Mouse (Mus musculus): ENCODE results near the gene Cib2. TPM values are rescaled to one million over a fixed set of nuclear protein-coding genes. Genes with fewer than 3 reads are reported as not detected.

Cib2 gene
- total RNA-seq, 2 experiments from 2014 or later = 18.7 to 19.6 TPM

DNA sequence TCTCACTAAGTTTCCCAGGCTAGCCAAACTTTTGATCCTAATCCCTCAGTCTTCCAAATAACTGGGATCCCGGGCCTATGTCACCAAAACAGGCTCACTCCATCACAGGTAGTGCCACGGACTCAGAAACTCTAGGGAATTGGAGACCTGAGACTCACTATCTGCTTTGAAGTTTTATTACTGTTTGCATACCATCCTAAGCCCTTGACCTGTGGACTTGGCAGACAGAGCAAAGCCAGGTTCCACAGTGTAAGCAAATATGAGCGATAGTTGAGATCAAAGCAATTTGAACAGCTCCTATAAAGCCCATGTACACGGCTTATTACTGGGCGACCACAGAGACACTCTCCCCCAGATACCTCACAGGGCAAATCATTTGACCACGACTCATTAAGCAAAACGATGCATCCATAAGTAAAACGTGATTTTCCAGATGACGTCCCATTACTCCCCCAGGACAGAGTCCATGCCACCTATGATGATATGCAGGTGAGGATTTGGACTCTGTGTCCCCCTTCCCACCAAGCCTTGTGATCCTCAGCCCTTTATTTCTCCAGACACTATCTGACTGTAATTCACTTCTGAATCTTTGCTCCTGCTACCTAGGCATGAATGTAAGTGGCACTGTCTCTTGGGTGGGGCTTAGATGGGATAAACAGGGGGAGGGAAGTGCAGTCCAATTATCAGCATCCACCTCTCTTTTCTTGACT is 11.3 kb upstream of the Cib2 start:
- no peak overlapping the region for H3K4me3 ChIP-seq
- no peak for DNase-seq (ENCODE audit: low spot score in 2 of 2)
- H3K27ac ChIP-seq = no peak overlapping the region
- no peak for TF ChIP-seq CTCF (conservative IDR thresholded peaks at IDR 0.05)

DNA sequence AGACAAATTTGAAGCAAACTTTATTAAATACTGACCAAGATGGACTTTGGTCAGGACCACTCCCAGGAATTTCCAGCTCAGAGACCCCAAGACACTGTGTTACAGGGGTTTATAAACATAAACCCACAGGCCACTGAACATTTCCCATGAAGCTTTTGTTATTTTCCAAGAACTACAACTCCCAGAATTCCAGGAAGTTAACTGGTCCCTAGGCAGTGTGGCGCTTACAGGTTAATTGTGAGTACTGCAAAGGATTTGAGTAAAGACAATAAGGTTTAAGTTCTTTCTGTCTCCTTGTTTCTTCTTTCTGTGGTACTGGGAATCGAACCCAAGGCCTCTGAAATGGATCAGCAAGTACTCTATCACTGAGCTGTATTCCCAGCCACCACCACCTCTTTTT is 8.7 kb upstream of the Cib2 start:
- Histone ChIP-seq H3K4me3 (no peak overlapping the region), H3K27ac (no peak overlapping the region)
- peak; percentile 58 for TF ChIP-seq CTCF (conservative IDR thresholded peaks at IDR 0.05)
- DNase-seq (ENCODE audit: low spot score in 2 of 2) = no peak

DNA sequence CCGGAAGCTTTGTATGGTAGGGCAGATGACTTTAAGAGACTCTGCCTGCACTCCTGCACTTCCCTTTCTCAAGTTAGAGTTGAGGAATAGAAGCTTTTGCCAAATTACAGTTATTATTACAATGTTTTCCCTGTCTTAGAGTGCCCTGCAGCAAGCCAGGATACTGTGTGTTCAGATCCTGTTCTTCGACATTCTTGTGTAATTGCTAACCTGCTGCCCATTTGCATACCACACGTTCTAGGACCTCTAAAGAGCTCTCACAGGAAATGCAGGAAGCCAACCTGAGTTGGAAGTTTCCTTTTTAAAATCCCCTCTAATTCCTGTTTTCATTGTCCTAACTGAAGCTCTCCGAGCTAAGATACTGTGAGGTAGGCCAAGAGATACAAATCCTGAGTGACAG is 6.9 kb upstream of the Cib2 start:
- TF ChIP-seq CTCF (conservative IDR thresholded peaks at IDR 0.05) = no peak
- DNase-seq (ENCODE audit: low spot score in 2 of 2) = no peak
- Histone ChIP-seq H3K27ac (no peak overlapping the region), H3K4me3 (no peak overlapping the region)

DNA sequence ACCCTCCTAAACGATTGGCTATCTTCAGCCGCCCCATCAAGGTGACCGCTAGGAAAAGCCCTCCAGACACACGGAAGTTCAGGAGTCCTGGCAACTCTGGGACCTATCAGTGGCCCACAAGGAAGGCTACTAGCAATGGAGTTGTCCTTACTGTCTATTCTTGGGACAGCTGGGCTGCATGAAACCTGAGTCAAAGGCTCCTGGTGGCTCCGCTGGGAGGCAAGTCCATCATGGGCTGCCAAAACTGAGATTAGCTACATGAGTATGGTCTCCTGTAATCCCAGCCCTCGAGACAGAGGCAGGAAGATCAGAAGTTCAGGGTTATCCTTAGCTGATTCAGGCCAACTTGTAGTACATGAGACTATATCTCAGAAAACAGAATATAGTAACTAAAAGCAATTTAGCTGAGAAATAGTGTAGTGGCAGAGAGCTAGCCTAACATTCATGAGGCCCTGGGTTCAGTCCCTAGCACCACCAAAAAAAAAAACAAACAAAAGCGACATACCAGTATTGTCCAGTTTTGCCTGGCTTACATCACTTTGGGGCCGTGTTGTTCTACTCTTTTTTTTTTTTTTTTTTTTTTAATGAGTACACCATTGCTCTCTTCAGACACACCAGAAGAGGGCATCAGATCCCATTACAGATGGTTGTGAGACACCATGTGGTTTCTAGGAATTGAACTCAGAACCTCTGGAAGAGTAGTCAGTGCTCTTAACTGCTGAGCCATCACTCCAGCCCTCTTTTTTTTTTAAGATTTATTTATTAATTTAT is 998 bp upstream of the Cib2 start:
- DNase-seq (ENCODE audit: low spot score in 2 of 2) = no peak
- 0 out of 2 replicates have a peak, but pooled peaks have one; percentile 27 for TF ChIP-seq CTCF (conservative IDR thresholded peaks at IDR 0.05)

DNA sequence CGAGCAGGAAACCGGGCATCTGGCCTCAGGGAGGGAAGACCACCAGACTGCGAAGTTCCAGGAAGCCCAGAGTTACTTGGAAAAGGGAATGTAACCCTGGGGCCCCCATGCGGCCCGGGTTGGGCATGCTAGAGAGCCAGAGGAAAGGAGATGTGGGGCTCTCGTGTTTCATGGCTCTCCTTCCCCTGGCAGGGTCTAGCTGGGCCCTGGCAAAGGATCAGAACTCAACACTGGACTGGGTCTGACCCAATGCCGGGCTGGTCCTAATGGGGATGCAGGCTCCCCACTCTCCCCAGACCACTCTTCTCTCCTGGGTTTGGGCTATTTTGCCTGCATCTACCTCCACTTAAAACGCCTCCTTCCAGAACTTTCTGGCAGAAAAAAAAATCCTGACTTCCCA is 1.3 kb downstream of the Cib2 start:
- Histone ChIP-seq H3K27ac (no peak overlapping the region), H3K4me3 (no peak overlapping the region)
- no peak for DNase-seq (ENCODE audit: low spot score in 2 of 2)
- no peak for TF ChIP-seq CTCF (conservative IDR thresholded peaks at IDR 0.05)

More for the DNA sequence above, 998 bp upstream of the Cib2 start:
- Histone ChIP-seq H3K4me3 (no peak overlapping the region), H3K27ac (no peak overlapping the region)

DNA sequence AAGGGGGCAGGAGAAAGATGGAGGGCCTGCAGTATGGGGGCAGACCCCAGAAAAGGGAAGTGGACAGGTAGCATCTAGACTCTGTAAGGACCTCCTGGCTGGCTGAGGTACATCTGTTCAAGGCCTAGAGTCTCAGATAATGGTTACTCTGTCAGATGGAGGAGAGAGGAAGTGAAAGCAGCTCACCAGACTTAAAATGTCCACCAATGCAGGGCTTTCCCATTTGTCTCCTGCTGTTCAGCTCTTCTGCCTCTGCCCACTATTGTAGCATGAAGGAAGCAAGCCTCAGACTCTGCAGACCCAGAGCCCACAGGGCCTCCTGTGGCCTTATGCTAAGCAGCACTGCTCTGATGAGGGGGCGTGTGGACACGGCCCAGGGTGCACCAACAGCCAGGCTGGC is 5.0 kb downstream of the Cib2 start:
- no peak for TF ChIP-seq CTCF (conservative IDR thresholded peaks at IDR 0.05)
- no peak for DNase-seq (ENCODE audit: low spot score in 2 of 2)

DNA sequence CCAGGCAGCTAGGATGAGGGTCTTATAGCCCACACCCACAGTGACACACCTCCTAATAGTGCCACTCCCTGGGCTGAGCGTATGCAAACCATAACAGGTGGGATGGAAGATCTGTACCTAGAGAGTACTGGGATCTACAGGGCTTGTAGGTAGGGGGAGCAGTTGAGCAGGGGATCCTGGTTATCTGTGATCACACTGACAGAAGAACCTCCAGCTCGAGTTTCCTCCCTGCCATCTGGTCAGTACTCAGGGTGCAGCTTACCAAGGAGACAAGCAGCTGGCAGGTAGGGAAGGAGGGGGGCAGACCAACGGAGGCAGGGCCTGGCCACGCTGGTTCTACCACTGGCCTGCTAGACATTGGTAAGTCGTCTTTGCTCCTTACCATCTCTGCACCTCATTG is 7.6 kb downstream of the Cib2 start:
- Histone ChIP-seq H3K27ac (no peak overlapping the region), H3K4me3 (no peak overlapping the region)
- peak in 1 of 2 experiments; percentile 46 for DNase-seq (ENCODE audit: low spot score in 2 of 2)
- TF ChIP-seq CTCF (conservative IDR thresholded peaks at IDR 0.05) = peak; percentile 70

More for the DNA sequence above, 5.0 kb downstream of the Cib2 start:
- H3K27ac ChIP-seq = no peak overlapping the region
- no peak overlapping the region for H3K4me3 ChIP-seq

DNA sequence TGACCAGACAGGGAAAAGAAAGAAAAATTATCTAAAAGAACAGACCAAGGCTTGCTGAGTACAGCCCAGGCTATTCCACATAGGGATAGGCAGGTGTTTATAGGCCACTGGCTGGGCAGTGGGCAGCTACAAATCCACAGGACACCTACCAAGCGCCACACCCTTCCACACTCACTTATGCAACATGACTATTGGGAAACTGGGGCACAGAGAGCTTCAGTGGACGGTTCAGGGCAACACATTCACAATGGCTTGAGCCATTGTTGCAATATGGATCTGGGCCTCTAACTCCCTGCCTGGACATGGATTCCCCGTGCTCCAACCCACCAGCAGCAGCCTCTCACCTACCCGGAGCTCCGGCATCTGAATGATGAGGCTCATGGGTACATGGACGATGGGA is 10.6 kb downstream of the Cib2 start:
- Histone ChIP-seq H3K4me3 (no peak overlapping the region), H3K27ac (no peak overlapping the region)
- no peak for TF ChIP-seq CTCF (conservative IDR thresholded peaks at IDR 0.05)
- no peak for DNase-seq (ENCODE audit: low spot score in 2 of 2)

DNA sequence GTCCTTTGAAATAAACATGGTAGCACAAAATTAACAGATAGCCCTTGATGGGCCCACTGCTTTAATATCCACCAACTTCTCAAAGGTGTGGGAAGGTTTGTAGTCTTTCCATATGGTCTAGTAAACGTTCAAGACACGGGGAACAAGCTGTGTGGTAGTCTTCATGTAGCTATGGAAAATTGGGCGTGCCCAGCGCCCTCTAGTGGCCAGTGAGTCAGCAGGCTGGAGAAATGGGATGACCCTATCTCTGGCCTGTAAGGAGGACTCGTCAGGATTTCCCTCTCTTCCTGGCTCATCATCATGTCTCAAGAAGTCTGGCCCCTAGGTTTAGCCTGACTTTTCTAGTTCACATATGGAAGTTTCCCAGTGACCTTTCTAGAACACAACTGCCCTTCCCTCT is 12.5 kb downstream of the Cib2 start:
- peak in 1 of 2 experiments; percentile 62 for DNase-seq (ENCODE audit: low spot score in 2 of 2)
- H3K27ac ChIP-seq = no peak overlapping the region
- TF ChIP-seq CTCF (conservative IDR thresholded peaks at IDR 0.05) = peak; percentile 94
- no peak overlapping the region for H3K4me3 ChIP-seq

DNA sequence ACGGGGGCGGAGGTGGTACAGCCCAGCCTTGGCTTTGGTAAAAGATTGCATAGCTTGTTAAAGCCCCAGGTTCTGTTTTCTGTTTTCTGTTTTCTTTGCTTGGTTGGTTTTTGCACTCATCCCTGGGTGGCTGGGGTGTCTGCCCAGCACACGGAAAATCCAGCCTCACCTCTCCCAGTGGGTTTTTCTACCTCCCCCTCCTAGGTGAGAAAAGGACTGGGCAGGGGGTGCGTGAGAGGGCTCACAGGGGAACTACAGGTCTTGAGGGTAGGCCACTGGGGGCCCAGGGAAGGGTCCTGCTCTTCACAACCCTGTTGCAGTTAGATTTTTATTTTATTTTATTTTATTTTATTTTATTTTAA is 15.1 kb downstream of the Cib2 start:
- Histone ChIP-seq H3K4me3 (no peak overlapping the region), H3K27ac (no peak overlapping the region)
- no peak for DNase-seq (ENCODE audit: low spot score in 2 of 2)
- TF ChIP-seq CTCF (conservative IDR thresholded peaks at IDR 0.05) = no peak

DNA sequence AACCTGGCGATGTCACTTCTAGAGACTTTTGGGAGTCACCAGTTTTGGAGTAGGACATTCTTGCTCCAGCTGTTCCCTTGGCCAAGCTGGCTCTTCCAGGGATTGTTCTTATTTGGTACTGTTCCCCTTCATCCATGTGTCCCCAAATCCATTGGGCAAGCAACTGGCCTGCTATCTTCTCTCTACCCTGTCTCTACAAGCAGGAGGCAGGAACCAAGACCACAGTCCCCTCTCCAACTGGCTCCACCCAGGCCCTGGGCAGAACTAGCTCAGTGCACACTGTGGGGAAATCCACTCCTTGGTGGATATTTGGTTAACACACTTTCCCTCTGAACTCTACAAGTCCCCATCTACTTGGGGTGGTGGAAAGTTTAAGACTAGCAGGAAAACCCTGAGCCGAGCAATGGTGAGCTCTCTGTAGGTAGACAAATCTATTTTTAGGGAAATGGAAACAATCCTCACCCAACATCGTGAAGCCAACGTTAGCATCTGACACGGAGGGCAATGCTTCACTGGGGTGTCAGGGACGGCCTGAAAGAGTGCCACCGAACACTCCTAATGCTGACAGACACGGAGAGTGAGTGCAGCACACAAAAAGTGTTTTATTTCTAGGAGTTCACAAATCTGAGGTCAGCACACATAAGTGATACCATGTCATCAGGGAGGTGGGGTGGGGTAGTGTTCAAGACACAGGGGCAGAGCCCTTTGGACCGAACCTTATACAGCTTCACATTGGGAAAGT is 15.6 kb downstream of the Cib2 start:
- Histone ChIP-seq H3K4me3 (no peak overlapping the region), H3K27ac (no peak overlapping the region)
- TF ChIP-seq CTCF (conservative IDR thresholded peaks at IDR 0.05) = no peak

DNA sequence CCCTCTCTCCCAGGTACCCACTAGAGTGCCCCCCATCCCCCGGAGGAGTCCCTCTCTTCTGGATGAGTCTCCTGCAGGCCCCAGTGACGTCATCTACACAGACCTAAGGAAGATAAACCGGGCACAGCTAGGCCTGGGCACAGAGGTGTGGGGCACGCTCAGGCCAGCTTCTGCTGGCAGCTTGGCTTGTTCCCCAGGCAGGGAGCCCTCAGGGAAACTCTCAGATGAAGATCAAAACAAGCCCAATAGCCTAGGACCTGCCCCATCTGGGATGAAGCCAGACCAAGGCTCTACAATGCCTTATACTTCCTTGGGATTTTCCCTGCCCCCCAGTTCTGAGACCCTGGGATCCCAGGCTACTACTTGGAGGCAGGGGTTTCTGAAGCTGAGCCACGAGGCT is 19.2 kb downstream of the Cib2 start:
- Histone ChIP-seq H3K27ac (no peak overlapping the region), H3K4me3 (no peak overlapping the region)
- TF ChIP-seq CTCF (conservative IDR thresholded peaks at IDR 0.05) = no peak
- no peak for DNase-seq (ENCODE audit: low spot score in 2 of 2)

More for the DNA sequence above, 15.6 kb downstream of the Cib2 start:
- DNase-seq (ENCODE audit: low spot score in 2 of 2) = no peak

DNA sequence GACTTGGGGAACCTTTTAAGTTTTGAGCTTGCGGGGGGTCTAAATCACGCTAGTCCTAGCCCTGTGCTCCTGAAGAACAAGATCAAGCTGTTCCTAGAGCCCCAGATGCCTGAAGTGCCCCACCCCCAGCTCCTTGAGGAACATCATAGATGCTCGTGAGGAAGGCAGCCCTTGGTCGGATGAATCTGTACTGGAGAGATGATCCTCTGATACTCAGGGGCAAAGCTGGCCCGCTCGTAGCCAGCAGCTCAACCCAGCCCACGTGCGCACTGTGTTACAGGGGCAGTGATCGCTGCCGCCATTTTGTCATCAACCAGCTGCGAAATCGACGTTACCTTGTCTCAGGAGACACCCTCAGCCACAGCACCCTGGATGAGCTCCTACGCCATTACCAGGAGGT is 21.3 kb downstream of the Cib2 start, which contains the start of gene Sh2d7:
TSS of gene Sh2d7 (plus strand) at position 301 of the 400 bp plus-strand sequence.
- no peak for DNase-seq (ENCODE audit: low spot score in 2 of 2)
- H3K27ac ChIP-seq = peak within 1 kb of the TSS; percentile 71; the same call in 1 of the 2 replicates
- H3K4me3 ChIP-seq = no peak within 1 kb of the TSS
- TF ChIP-seq CTCF (conservative IDR thresholded peaks at IDR 0.05) = no peak

Data from layer of hippocampus, adult 2 months (tissue).